Mouse (Mus musculus): ENCODE measurements around the gene Hsd11b2. TPM values are rescaled to one million over a fixed set of nuclear protein-coding genes. Genes with fewer than 3 reads are reported as not detected.
A peak's percentile ranks its signal among the peaks of the same experiment; 100 is the strongest.

Gene Hsd11b2
- polyA plus RNA-seq, 1 experiment from 2014 or later: 0.15 TPM

DNA sequence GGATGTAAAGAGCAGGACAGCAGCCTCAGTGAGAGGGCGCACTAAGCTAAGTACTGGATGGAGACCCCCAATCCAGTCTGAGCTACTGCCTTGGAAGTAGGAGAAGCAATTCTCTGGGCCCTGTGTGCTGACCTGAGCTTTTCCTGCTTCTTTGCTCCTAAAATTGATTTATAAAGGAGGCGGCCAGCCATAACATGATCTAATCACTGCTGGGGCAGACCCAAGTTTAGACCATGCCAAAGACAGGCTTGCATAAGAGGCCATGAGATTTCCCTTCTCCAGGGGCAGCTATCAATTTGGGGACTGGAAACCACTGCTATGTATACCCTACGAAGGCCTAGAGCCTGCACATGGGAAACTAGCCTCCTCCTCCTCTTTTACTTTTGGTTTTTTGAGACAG, 10.7 kb downstream of the Hsd11b2 start:
- ATAC-seq (replicated peaks; ENCODE audit: insufficient number of reproducible peaks, insufficient read depth, low FRiP score, low read depth): no peak
- Histone ChIP-seq H3K9me3 (replicated peaks) (no peaks in the 10 kb centered on the region), H3K4me3 (no peak overlapping the region), H3K4me2 (no peak overlapping the region), H3K9ac (no peak overlapping the region), H3K27me3 (no peaks in the 10 kb centered on the region), H3K4me1 (replicated peaks) (peaks cover 17% of the 10 kb centered on the region), H3K27ac (no peak overlapping the region), H3K36me3 (peaks cover 19% of the 10 kb centered on the region; the same call in 1 of the 2 replicates)
- WGBS: 88% methylated on average over 3 of the region's 3 CpGs

DNA sequence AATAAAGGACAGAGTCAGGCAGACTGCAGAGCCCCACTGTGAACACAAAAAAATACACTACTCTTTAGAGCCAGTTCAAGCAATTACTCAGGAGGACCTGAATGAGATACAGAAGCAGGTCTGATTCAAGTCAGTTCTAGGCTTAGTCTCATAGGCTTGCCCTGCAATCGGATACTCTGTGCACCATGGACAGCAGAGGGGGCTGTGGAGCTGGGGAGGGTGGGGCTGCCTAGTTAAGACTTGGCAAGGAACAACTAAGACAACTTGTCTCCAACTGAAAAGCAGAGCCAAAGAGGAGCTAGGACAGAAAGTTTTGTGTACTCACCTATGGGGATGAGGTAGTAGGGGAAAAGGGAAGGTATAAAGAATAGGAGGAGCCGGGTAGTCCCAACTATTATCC, 13.2 kb downstream of the Hsd11b2 start:
- no peak overlapping the region for H3K9ac ChIP-seq
- H3K36me3 ChIP-seq: peaks cover 16% of the 10 kb centered on the region; the same call in 1 of the 2 replicates
- no peaks in the 10 kb centered on the region for H3K27me3 ChIP-seq
- no peak overlapping the region for H3K4me2 ChIP-seq
- ATAC-seq (replicated peaks; ENCODE audit: insufficient number of reproducible peaks, insufficient read depth, low FRiP score, low read depth): no peak
- 69% methylated on average over 2 of the region's 2 CpGs for WGBS
- H3K4me1 ChIP-seq (replicated peaks): peaks cover 17% of the 10 kb centered on the region
- H3K27ac ChIP-seq: no peak overlapping the region
- H3K4me3 ChIP-seq: no peak overlapping the region
- no peaks in the 10 kb centered on the region for H3K9me3 ChIP-seq (replicated peaks)

DNA sequence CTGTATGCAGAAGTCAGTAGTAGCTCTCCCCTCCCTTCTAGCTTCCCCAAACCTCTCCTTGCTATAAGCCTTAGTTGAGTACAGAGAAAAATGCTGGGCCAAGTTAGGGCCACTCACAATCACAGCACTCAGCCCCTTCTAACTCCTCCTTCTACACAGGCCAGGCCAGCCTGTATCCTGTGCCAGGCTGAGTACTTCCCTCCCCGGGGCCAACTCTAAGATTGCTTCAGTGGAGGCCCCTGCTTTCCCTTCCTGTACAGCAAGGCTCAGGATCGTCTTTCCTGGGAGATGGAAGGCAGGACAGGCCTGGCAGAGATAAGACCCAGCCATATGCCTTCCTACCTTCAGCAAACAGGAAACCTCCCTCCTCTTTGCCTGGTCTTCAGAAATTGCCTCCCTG, 14.9 kb downstream of the Hsd11b2 start:
- 0 out of 2 replicates have a peak, but pooled peaks have one; percentile 61 for ATAC-seq (replicated peaks; ENCODE audit: insufficient number of reproducible peaks, insufficient read depth, low FRiP score, low read depth)
- Histone ChIP-seq H3K4me3 (no peak overlapping the region), H3K27ac (peak overlapping the region; percentile 41), H3K36me3 (peaks cover 31% of the 10 kb centered on the region; the same call in 1 of the 2 replicates), H3K27me3 (no peaks in the 10 kb centered on the region), H3K4me1 (replicated peaks) (peaks cover 14% of the 10 kb centered on the region), H3K9ac (no peak overlapping the region), H3K4me2 (no peak overlapping the region), H3K9me3 (replicated peaks) (no peaks in the 10 kb centered on the region)
- WGBS: 2% methylated on average over 2 of the region's 2 CpGs

DNA sequence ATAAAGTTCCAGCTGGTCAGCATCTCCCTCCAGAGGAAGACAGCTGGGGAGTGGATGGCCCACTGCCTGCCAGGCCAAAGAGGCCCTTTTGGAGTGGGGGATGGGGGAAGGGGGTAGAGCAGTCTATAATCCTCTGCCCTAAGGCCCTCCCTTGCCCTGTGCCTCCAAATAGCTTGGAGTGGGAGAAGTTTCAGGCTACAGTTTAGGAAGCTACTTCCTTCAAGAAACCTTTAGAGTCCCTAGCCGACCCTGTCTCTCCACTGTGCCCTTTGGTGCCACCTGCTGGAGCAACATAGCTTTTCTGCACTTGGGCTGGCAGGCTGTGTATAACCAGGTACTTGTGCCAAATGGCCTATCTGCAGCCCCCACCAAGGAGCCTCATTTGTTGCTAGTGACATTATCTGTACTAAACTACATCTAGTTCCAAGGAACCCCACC, 15.4 kb downstream of the Hsd11b2 start:
- Histone ChIP-seq H3K9me3 (replicated peaks) (no peaks in the 10 kb centered on the region), H3K27ac (peak overlapping the region; percentile 41), H3K4me1 (replicated peaks) (peaks cover 14% of the 10 kb centered on the region), H3K27me3 (no peaks in the 10 kb centered on the region), H3K9ac (no peak overlapping the region), H3K4me2 (no peak overlapping the region), H3K36me3 (peaks cover 35% of the 10 kb centered on the region; the same call in 1 of the 2 replicates), H3K4me3 (no peak overlapping the region)
- peak; percentile 57; the same call in 1 of the 2 replicates for ATAC-seq (replicated peaks; ENCODE audit: insufficient number of reproducible peaks, insufficient read depth, low FRiP score, low read depth)
- whole genome bisulfite sequencing: 0% methylated on average over 1 of the region's 1 CpGs

DNA sequence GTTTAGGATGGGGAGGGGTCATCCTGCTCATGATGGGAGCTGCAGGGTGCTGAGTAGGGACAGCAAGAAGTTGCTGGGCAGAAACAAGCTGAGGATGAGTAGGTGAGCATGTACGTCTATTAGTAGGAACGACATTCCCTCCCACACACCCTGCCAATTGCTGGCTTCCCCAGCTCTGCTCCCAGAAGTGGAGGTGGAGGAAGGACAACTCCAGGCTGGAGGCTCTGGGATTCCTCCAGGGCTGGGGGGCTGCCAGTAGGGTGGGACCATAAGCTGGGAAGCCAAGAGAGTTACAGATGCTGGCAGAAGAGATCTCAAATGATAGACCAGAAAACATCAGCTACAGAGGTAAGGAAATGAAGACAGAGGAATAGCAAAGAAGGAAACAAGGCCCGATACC, 18.0 kb downstream of the Hsd11b2 start:
- Histone ChIP-seq H3K27me3 (no peaks in the 10 kb centered on the region), H3K27ac (no peak overlapping the region), H3K4me2 (no peak overlapping the region), H3K36me3 (peaks cover 32% of the 10 kb centered on the region; the same call in 1 of the 2 replicates), H3K9me3 (replicated peaks) (no peaks in the 10 kb centered on the region), H3K9ac (no peak overlapping the region), H3K4me1 (replicated peaks) (peaks cover 14% of the 10 kb centered on the region), H3K4me3 (no peak overlapping the region)
- WGBS: 88% methylated on average over 3 of the region's 3 CpGs
- ATAC-seq (replicated peaks; ENCODE audit: insufficient number of reproducible peaks, insufficient read depth, low FRiP score, low read depth): no peak

DNA sequence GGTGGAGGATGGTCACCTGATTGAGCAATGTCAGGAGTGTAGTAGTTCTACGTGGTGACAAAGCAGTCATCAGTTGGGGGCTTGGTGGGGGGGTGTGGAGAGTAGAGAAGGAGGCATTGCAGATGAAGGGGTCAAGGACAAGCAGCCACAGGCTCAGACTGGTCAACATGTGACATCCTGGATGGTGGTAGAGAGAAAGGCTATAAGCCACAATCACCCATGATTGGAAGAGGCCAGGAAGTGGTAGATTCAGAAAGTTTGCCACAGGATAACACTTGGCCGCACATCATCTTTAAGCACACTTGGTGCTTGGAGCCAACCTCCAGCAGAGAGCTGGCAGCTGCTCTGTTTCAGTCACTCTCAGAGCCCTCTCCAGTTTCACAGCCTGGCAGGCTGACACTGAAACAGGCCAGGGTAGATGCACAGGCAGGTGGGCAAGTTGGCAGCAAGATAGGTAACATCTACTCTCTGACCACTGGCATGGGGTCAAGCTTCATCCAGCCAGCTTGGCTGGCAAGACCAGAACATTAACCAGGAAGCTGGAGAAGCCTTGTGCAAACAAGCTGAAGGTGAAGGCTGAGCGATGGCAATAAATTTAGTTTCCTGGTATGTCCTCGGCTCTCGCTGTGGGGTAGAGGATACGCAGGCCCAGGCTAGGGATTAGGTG, 18.6 kb downstream of the Hsd11b2 start:
- Histone ChIP-seq H3K4me1 (replicated peaks) (peaks cover 14% of the 10 kb centered on the region), H3K4me3 (no peak overlapping the region), H3K4me2 (no peak overlapping the region), H3K9ac (no peak overlapping the region), H3K27me3 (no peaks in the 10 kb centered on the region), H3K27ac (no peak overlapping the region), H3K36me3 (peaks cover 34% of the 10 kb centered on the region; the same call in 1 of the 2 replicates), H3K9me3 (replicated peaks) (no peaks in the 10 kb centered on the region)
- 88% methylated on average over 6 of the region's 6 CpGs for WGBS
- no peak for ATAC-seq (replicated peaks; ENCODE audit: insufficient number of reproducible peaks, insufficient read depth, low FRiP score, low read depth)

DNA sequence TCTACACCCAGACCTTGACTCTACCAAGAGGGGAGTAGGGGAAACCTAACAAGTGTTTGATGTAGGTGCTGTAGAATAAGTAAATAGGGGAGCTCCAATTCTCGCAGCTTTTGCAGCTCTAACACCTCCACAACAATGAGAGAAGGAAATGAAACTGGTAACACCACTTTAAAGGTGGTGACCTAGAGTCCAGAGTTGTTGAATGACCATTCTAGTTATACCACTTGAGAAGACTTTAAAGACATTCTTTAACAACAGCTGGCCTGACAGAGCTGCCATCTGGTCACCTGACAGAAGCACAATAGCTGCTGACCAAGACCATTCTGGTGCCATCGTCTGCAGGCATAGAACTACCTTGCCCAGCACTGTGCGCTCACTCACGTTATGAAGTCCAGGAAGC, 20.4 kb downstream of the Hsd11b2 start:
- 88% methylated on average over 4 of the region's 4 CpGs for WGBS
- Histone ChIP-seq H3K4me3 (no peak overlapping the region), H3K27ac (no peak overlapping the region), H3K9me3 (replicated peaks) (no peaks in the 10 kb centered on the region), H3K4me1 (replicated peaks) (peaks cover 8% of the 10 kb centered on the region), H3K4me2 (no peak overlapping the region), H3K9ac (no peak overlapping the region), H3K27me3 (no peaks in the 10 kb centered on the region), H3K36me3 (peaks cover 34% of the 10 kb centered on the region; the same call in 1 of the 2 replicates)
- no peak for ATAC-seq (replicated peaks; ENCODE audit: insufficient number of reproducible peaks, insufficient read depth, low FRiP score, low read depth)

DNA sequence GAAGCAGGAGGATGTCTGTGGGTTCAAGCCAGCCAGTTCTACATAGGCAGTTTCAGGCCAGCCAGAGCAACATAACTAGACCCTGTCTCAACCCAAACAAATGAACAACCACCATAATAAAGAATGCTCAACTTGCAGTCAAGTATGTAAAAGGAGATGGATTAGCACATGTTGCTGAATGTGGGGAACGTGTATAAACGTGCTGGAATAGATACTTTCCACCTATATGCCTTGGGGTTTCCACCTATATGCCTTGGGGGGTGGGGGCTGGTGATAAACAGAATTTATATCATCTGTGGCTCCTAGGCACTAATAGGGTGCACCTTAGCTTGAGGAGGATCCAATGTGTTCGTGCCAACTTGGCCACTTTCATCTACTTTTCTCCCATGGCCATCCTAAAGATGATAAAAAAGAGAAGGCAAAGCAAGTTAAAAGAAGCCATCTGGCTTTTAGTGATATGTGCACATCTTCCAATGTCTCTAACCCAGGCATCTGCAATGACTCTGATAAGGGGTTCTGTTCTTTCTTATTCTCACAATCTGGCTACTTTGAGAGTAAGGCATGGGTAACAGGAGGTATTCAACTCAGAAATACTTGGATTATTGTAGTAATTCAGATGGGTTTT, 23.6 kb downstream of the Hsd11b2 start:
- 87% methylated on average over 3 of the region's 3 CpGs for WGBS
- no peak overlapping the region for H3K27ac ChIP-seq
- peaks cover 35% of the 10 kb centered on the region for H3K4me1 ChIP-seq (replicated peaks)
- no peaks in the 10 kb centered on the region for H3K9me3 ChIP-seq (replicated peaks)
- ATAC-seq (replicated peaks; ENCODE audit: insufficient number of reproducible peaks, insufficient read depth, low FRiP score, low read depth): no peak
- H3K9ac ChIP-seq: no peak overlapping the region
- H3K4me3 ChIP-seq: no peak overlapping the region
- H3K4me2 ChIP-seq: no peak overlapping the region
- peaks cover 24% of the 10 kb centered on the region; the same call in 1 of the 2 replicates for H3K36me3 ChIP-seq
- no peaks in the 10 kb centered on the region for H3K27me3 ChIP-seq

DNA sequence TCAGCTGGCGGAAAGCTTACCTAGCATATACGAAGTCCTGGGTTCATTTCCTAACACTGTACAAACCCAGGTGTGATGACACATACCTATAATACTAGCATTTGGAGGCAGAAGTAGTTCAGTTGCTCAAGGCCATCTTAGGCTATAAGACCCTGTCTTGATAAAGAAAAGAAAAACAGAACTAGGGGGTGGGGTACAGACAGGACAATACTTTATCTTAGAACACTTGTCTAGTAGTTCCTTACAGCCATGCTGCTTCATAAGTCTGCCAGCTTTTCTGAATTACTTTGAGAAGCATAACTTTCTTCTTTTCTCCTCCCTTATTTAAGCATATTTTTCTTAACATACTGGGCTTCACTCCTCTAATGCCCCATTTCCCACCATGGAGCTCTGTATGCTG, 24.3 kb downstream of the Hsd11b2 start:
- Histone ChIP-seq H3K4me1 (replicated peaks) (peaks cover 35% of the 10 kb centered on the region), H3K27me3 (no peaks in the 10 kb centered on the region), H3K36me3 (peaks cover 18% of the 10 kb centered on the region; the same call in 1 of the 2 replicates), H3K9me3 (replicated peaks) (no peaks in the 10 kb centered on the region), H3K9ac (no peak overlapping the region), H3K27ac (no peak overlapping the region), H3K4me2 (no peak overlapping the region), H3K4me3 (no peak overlapping the region)
- ATAC-seq (replicated peaks; ENCODE audit: insufficient number of reproducible peaks, insufficient read depth, low FRiP score, low read depth): no peak
- WGBS: 93% methylated on average over 2 of the region's 2 CpGs

DNA sequence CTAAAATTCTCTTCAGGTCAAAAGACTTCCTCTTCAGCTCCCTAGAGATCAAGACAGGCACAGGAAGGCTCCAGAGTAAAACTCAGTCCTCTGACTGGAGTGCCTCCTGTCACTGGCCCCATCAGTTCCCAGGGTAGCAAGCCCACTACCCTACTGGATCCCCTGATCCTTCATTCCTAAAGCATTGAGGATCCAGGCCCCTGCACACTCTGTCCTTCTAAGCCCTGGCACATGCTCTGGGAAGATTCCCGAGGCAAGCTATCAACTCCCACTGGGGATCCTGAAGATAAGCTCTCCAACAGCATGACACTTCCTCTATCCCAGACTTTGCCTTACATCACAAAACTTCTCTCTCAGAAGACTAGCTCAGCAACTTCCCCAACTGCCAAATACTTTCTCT, 25.1 kb downstream of the Hsd11b2 start:
- ATAC-seq (replicated peaks; ENCODE audit: insufficient number of reproducible peaks, insufficient read depth, low FRiP score, low read depth): no peak
- WGBS: 9% methylated on average over 1 of the region's 1 CpGs
- peak overlapping the region; percentile 48 for H3K27ac ChIP-seq
- H3K9me3 ChIP-seq (replicated peaks): no peaks in the 10 kb centered on the region
- peaks cover 35% of the 10 kb centered on the region for H3K4me1 ChIP-seq (replicated peaks)
- no peak overlapping the region for H3K9ac ChIP-seq
- H3K36me3 ChIP-seq: peaks cover 9% of the 10 kb centered on the region; the same call in 1 of the 2 replicates
- H3K4me2 ChIP-seq: no peak overlapping the region
- H3K27me3 ChIP-seq: no peaks in the 10 kb centered on the region
- no peak overlapping the region for H3K4me3 ChIP-seq

DNA sequence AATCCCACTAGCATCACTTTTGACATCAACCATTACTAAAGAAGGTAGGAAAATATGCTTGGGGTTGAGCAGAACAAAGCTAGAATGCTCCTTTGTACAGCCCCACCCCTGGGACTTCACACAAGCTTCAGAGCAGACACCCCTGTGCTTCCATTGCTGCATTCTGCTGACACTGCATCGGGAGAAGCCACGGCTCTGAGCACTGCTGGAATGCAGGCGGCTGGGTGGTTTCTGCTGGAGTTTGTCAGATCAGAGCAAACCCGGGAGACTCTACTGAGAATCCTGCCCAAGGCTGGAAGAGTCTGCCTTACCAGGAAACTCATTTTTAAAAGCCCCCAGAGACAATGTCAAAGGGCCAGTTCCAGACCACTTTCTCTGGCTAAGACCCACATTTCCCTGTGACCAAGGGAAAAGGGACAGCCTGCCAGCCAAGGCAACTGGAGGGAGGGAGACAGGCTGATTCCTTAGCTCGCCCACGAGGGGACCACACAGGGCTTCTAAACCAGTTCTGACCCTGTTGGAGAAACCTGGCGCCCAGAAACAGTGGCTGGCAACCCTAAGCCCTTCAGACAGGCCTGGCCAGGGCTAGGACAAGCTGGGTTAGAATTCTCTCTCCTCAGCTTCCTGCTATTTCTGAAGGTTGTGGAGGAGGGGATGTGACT, 26.1 kb downstream of the Hsd11b2 start:
- Histone ChIP-seq H3K4me1 (replicated peaks) (peaks cover 35% of the 10 kb centered on the region), H3K27me3 (no peaks in the 10 kb centered on the region), H3K36me3 (peaks cover 2% of the 10 kb centered on the region; the same call in 1 of the 2 replicates), H3K4me2 (no peak overlapping the region), H3K9ac (no peak overlapping the region), H3K9me3 (replicated peaks) (no peaks in the 10 kb centered on the region), H3K27ac (peak overlapping the region; percentile 45; the same call in 1 of the 2 replicates), H3K4me3 (no peak overlapping the region)
- WGBS: 28% methylated on average over 7 of the region's 7 CpGs
- no peak for ATAC-seq (replicated peaks; ENCODE audit: insufficient number of reproducible peaks, insufficient read depth, low FRiP score, low read depth)

Data from heart, embryonic 15.5 days (tissue).